Mouse (Mus musculus) hindbrain, embryonic 14.5 days (tissue): ENCODE data around the gene Abcc2. TPM values are rescaled to one million over a fixed set of nuclear protein-coding genes. Genes with fewer than 3 reads are reported as not detected.
A peak's percentile ranks its signal among the peaks of the same experiment; 100 is the strongest.

Experiments
- ATAC-seq: fragments of 200-750 bp; cut with Nextera tagmentation; 2 replicates; pipeline ENCODE4 v1.8.0; 2017; ENCODE audit warnings: moderate number of reproducible peaks, mild to moderate bottlenecking, moderate TSS enrichment, moderate library complexity; ENCODE audit not compliant: low FRiP score
- DNase-seq: peaks from one replicate; pipeline ENCODE4 v3.0.0-alpha.2; 2015; ENCODE audit warnings: low spot score
- H3K27ac ChIP-seq: fragments of 300-500 bp; sonication (generic); 2 replicates; pipeline ENCODE4 v1.5.1; 2014; ENCODE audit warnings: mild to moderate bottlenecking, moderate library complexity
- H3K27me3 ChIP-seq: fragments of 300-500 bp; sonication (generic); 2 replicates; pipeline ENCODE4 v1.6.1; 2014; ENCODE audit warnings: mild to moderate bottlenecking, low read length, mixed read lengths; ENCODE audit not compliant: control insufficient read depth, insufficient read depth
- H3K36me3 ChIP-seq: fragments of 300-500 bp; sonication (generic); replicated peaks from 2 replicates; pipeline ENCODE4 v1.6.1; 2014; ENCODE audit not compliant: control insufficient read depth, insufficient read depth
- H3K4me1 ChIP-seq: fragments of 300-500 bp; sonication (generic); replicated peaks from 2 replicates; pipeline ENCODE4 v1.6.1; 2014; ENCODE audit warnings: antibody characterized with exemption, low read length, mixed read lengths; ENCODE audit not compliant: control insufficient read depth, insufficient read depth
- H3K4me2 ChIP-seq: fragments of 300-500 bp; sonication (generic); replicated peaks from 2 replicates; pipeline ENCODE4 v1.6.1; 2014; ENCODE audit warnings: mild to moderate bottlenecking, moderate library complexity
- H3K4me3 ChIP-seq: fragments of 300-500 bp; sonication (generic); replicated peaks from 2 replicates; pipeline ENCODE4 v1.5.1; 2014; ENCODE audit warnings: mild to moderate bottlenecking, low read length
- H3K9ac ChIP-seq: fragments of 300-500 bp; sonication (generic); 2 replicates; pipeline ENCODE4 v1.6.1; 2014
- H3K9me3 ChIP-seq: fragments of 300-500 bp; sonication (generic); 2 replicates; pipeline ENCODE4 v1.6.1; 2016; ENCODE audit warnings: low read length; ENCODE audit not compliant: control insufficient read depth
- WGBS: fragments of 180-500 bp; shearing (Covaris S2); extraction: QIAGEN DNeasy Blood & Tissue Kit; methylation state at CpG from one replicate; pipeline ENCODE4 v1.1.7; 2014; 5-methylcytosine and 5-hydroxymethylcytosine counted together
- polyA plus RNA-seq: library from polyadenylated mRNA; unstranded; fragments of >200 nt; fragmentation: Nextera tagmentation; extraction: Ambion mirVana; gene quantifications from 2 replicates; pipeline ENCODE4 v1.2.1, GENCODE M21; 2014

Gene Abcc2
- polyA plus RNA-seq, 1 experiment from 2014 or later, result 0.07 TPM

DNA sequence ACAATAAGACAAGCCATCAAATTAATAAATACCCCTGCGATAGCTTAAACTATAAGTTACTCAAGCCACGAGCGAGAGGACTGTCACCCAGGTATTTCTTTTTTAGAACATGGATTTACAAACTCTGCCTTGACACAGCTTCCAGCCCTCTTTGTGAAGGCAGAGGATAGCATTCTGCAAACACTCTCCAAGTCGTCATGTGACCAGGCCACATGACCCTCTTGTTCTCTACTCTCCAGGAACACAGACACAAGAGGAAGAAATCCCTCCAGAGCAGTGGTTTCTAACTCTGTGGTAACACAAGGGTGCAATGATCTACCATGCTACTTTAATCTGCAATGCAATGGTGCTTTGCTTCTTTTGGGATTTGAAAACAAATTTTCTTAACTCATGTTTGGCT lies 88.4 kb downstream of the Abcc2 start:
- Histone ChIP-seq H3K4me2 (no peak overlapping the region), H3K36me3 (peaks cover 89% of the 10 kb centered on the region), H3K9me3 (no peaks in the 10 kb centered on the region), H3K27ac (no peak overlapping the region), H3K4me3 (no peak overlapping the region), H3K9ac (no peak overlapping the region), H3K4me1 (0 out of 2 replicates have a peak, but pooled peaks cover 1% of the 10 kb centered on the region), H3K27me3 (no peaks in the 10 kb centered on the region)
- WGBS, result 92% methylated on average over 4 of the region's 4 CpGs
- DNase-seq (no peak), ATAC-seq (no peak)

DNA sequence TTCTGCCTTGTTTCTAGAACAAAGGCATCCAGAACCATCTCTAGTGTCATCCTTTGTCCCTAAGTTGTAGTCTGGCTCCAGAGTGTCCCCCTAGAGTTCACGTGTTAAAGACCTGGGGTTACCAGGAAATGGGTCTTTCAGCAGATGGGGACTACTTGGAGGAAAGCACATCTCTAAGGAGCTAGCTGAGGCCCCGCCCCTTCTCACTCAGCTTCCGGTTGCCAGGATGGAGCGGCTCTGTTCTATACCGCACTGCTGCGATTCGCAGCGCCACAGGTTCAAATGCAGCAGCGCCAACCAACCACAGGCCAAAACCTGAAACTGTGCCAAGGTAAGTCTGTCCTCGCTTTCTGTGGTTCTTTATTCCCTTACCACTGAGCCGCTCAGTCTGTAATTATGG lies 92.4 kb downstream of the Abcc2 start:
- Histone ChIP-seq H3K27ac (no peak overlapping the region), H3K36me3 (peaks cover 51% of the 10 kb centered on the region), H3K9me3 (no peaks in the 10 kb centered on the region), H3K9ac (no peak overlapping the region), H3K4me1 (peaks cover 22% of the 10 kb centered on the region; the same call in 1 of the 2 replicates), H3K4me2 (no peak overlapping the region), H3K4me3 (no peak overlapping the region), H3K27me3 (no peaks in the 10 kb centered on the region)
- WGBS, result 96% methylated on average over 11 of the region's 11 CpGs
- DNase-seq (no peak), ATAC-seq (no peak)

DNA sequence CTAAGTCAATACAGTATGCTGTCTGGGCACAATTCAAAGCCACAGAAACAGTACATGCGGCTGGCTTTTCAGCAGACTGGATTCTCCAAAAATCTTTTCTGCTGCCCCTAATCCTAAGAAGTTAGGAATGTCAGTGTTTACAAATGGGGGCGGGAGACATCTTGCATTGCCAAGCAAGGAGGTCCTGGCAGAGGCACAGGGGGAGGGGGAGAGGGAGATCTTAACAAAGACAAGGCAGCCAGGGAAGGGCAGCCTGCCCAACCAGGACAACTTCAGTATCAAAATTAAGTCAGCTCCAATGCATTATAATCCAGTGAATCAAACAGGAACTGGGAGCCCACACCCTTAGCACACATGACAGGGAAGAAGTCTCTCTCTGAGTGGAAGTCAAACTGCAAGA lies 94.0 kb downstream of the Abcc2 start:
- Histone ChIP-seq H3K9me3 (no peaks in the 10 kb centered on the region), H3K9ac (no peak overlapping the region), H3K4me1 (peaks cover 28% of the 10 kb centered on the region; the same call in 1 of the 2 replicates), H3K27me3 (no peaks in the 10 kb centered on the region), H3K27ac (no peak overlapping the region), H3K4me3 (no peak overlapping the region), H3K4me2 (no peak overlapping the region), H3K36me3 (peaks cover 35% of the 10 kb centered on the region)
- peak; percentile 42 for DNase-seq
- WGBS, result 23% methylated on average over 2 of the region's 2 CpGs
- ATAC-seq, result no peak

DNA sequence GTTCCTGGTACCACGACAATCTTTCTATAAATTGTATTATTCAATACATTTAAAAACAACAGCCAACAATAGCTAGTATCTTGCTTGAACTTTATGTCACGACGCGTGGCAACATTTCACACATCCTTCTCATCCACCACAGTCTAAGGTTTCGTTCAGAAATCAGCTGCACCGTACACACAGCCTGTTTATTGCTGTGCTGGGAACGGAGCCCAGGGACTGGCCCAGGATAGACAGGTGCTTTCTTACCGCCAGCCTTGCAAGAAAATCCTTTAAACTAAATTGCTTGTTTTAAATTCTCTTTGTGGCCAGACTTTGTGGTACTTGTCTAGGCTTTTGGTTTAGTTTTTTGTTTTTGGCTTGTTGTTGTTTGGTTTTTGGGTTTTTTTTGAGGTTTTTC lies 95.4 kb downstream of the Abcc2 start:
- Histone ChIP-seq H3K9ac (no peak overlapping the region), H3K4me1 (peaks cover 28% of the 10 kb centered on the region; the same call in 1 of the 2 replicates), H3K4me2 (no peak overlapping the region), H3K27ac (no peak overlapping the region), H3K27me3 (no peaks in the 10 kb centered on the region), H3K9me3 (no peaks in the 10 kb centered on the region), H3K4me3 (no peak overlapping the region), H3K36me3 (peaks cover 21% of the 10 kb centered on the region; the same call in 1 of the 2 replicates)
- ATAC-seq, result no peak
- WGBS, result 81% methylated on average over 8 of the region's 8 CpGs
- DNase-seq, result no peak

DNA sequence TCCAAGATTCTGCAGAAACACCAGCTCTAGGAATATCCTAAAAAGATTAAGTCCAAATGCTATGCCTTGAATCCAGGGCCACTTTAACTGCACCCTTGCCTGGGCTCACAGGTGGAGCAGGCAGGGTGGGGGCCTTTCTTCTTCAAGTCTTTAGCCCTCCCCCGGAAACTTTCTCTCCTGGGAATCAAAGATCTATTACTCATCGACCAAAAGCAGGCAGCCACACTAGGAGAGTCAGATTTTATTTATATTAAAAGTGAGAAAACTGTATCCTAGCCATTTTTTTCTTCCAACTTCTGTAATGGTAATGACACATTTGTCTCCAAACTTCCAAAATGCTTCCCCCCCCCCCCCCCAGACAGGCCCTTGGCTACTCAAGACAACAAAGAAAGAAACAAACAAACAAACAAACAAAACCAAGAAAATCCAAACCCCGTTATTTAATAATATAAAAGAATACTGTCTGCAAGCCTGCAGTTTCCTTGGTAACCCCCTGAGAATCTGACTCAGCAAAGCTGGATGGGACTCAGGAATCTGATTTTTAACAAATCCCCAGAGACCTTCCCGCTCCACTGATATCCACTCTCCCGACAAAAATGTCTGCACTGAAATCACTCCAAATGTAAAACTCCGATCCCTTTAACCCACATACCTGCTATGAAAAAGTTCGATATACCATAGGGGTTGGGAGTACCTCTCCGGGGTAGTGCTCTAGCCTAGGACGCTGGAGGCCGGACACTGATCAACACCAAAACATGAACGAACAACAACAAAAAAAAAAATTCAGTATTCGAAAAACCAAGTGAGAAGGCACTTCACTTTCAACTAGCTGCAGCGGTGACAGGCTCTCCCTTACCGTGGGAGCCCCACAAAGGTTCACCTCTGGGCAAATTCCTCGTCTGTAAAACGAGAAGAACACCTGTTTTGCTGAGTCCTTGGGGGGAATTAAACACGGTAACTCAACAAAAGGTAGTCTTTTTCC lies 96.4 kb downstream of the Abcc2 start:
- Histone ChIP-seq H3K36me3 (peaks cover 11% of the 10 kb centered on the region; the same call in 1 of the 2 replicates), H3K27me3 (no peaks in the 10 kb centered on the region), H3K27ac (peak overlapping the region; percentile 86), H3K9ac (peak overlapping the region; percentile 81), H3K4me2 (peak overlapping the region; percentile 75), H3K9me3 (no peaks in the 10 kb centered on the region), H3K4me1 (peaks cover 33% of the 10 kb centered on the region; the same call in 1 of the 2 replicates), H3K4me3 (peak overlapping the region; percentile 63)
- 4% methylated on average over 17 of the region's 17 CpGs for WGBS
- DNase-seq (peak; percentile 52), ATAC-seq (no peak)

DNA sequence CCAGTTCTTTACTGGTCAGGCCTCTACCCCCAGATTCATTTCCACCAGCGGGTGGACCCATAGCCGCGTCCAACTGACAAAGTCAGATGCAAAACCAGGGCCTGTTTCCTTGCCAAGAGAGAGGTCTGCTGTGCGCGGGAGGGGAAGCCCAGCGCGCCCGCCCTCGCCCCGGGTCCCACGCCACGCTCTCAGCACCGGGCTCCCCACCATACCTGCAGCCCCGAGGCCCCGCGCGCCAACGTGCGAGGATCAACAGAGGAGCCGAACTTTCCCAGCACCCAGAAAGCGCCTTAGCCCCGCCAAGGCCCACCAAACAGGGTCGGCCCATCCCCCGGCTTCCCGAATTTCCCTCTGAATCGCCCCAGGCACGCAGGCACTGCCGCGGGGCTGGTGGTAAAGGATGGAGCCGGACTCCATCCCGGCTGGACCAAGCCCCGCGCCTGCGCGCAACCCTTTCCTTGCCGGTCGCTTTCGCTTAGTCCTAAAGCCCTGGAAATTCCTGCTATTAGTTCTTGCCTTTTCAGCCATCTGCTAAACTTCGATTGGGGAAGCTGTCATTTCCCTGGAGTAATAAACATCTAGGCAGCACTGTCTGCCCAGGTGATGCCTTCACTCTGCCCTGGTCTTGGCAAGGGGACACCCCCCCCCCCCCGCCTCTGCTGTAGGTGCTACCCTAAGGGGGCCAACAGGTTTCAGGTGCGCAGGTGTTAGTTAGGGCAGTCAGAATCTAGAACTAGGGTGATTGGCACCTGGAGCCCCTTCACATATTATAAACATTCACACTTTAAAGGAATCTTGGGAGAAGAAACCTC lies 97.6 kb downstream of the Abcc2 start:
- Histone ChIP-seq H3K4me3 (peak overlapping the region; percentile 63), H3K9me3 (no peaks in the 10 kb centered on the region), H3K4me1 (peaks cover 33% of the 10 kb centered on the region; the same call in 1 of the 2 replicates), H3K27me3 (no peaks in the 10 kb centered on the region), H3K9ac (peak overlapping the region; percentile 81), H3K4me2 (peak overlapping the region; percentile 75), H3K36me3 (no peaks in the 10 kb centered on the region), H3K27ac (peak overlapping the region; percentile 86)
- ATAC-seq, result peak; percentile 84
- DNase-seq, result peak; percentile 83
- under 1% methylated on average over 41 of the region's 41 CpGs for WGBS

DNA sequence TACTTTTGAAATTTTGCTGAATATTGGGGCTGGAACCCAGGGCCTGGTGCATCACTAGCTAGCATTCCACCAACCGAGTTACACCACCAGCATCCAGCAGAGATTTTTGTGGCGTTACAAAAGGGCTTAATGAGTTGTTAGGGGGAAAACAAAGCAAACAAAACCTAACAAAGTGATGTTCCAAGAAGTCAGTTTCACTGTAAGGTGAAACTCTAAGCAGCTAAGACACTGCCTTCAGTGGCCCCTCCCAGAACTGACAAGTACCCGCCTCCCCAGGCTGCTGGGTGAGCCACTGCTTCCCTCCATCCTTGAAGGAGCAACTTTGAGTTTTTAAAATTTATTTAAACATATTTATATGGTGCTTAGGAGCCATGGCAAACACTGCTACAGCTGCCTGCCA lies 98.4 kb downstream of the Abcc2 start:
- Histone ChIP-seq H3K4me3 (no peak overlapping the region), H3K9me3 (no peaks in the 10 kb centered on the region), H3K27me3 (no peaks in the 10 kb centered on the region), H3K4me1 (peaks cover 31% of the 10 kb centered on the region; the same call in 1 of the 2 replicates), H3K36me3 (no peaks in the 10 kb centered on the region), H3K9ac (no peak overlapping the region), H3K27ac (no peak overlapping the region), H3K4me2 (no peak overlapping the region)
- DNase-seq, result no peak
- whole genome bisulfite sequencing, result 10% methylated on average over 3 of the region's 3 CpGs
- ATAC-seq, result no peak

DNA sequence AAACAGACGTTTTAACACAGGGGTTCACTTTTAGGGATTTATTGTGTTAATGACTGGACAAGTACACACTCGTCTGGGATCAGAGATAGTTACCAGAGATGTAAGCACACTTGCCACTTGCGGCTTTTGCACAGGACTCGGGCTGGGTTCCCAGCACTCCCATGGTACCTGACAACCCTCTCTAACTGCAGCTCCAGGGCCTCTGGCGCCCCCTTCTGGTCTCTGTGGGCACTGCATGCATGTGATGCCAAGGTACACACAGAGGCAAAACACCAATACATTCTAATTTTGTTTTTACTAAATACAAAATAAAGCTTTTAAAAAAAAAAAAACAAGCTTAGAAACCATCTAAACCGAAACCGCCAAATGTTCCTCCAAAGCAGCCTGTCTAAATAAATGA lies 99.6 kb downstream of the Abcc2 start:
- Histone ChIP-seq H3K9me3 (no peaks in the 10 kb centered on the region), H3K9ac (no peak overlapping the region), H3K4me1 (peaks cover 28% of the 10 kb centered on the region; the same call in 1 of the 2 replicates), H3K27ac (no peak overlapping the region), H3K36me3 (no peaks in the 10 kb centered on the region), H3K27me3 (no peaks in the 10 kb centered on the region), H3K4me2 (no peak overlapping the region), H3K4me3 (no peak overlapping the region)
- DNase-seq, result no peak
- WGBS, result 88% methylated on average over 7 of the region's 7 CpGs
- no peak for ATAC-seq
